Mouse (Mus musculus): ENCODE data around the gene Efl1. TPM values are rescaled to one million over a fixed set of nuclear protein-coding genes. Genes with fewer than 3 reads are reported as not detected.
"Not testable (repeated sequence)": the region's sequence is repeated elsewhere in the genome, so short reads cannot be mapped to it uniquely, and the experiment has no call there.

Efl1 gene
- total and polyA plus RNA-seq, 3 experiments, result 12.6 to 15.6 TPM; not detected in 1

GRCm38 (mm10) chr7:82725741-82726450 lies 77.5 kb downstream of the Efl1 start:
- no peak overlapping the region for H3K4me3 ChIP-seq (ENCODE audit: control insufficient read depth in 1 of 2, insufficient read depth in 1 of 2, low read depth in 2 of 2, low read length in 2 of 2)
- no peak overlapping the region for H3K9ac ChIP-seq (ENCODE audit: control insufficient read depth, low read depth, low read length, poor library complexity, severe bottlenecking)
- DNase-seq (ENCODE audit: low read depth, low spot score), result no peak
- no peak overlapping the region for H3K27ac ChIP-seq (ENCODE audit: control insufficient read depth, low read depth, low read length)
- no peak for TF ChIP-seq POLR2A (IDR thresholded peaks at IDR 0.05; ENCODE audit: control insufficient read depth in 1 of 2, insufficient read depth in 1 of 2, low read depth in 1 of 2, low read length in 2 of 2, poor library complexity in 1 of 2)
- no peak for TF ChIP-seq MAFK (IDR thresholded peaks at IDR 0.05; ENCODE audit: borderline replicate concordance, low read depth, low read length)
- TF ChIP-seq NELFE (IDR thresholded peaks at IDR 0.05; ENCODE audit: low read depth, low read length), result no peak
- no peak for TF ChIP-seq ZMIZ1 (IDR thresholded peaks at IDR 0.05; ENCODE audit: low read depth, low read length)
- no peak for TF ChIP-seq ELF1 (IDR thresholded peaks at IDR 0.05; ENCODE audit: low read depth, low read length)
- no peak for TF ChIP-seq GABPA (IDR thresholded peaks at IDR 0.05; ENCODE audit: low read depth, low read length)
- TF ChIP-seq POLR2AphosphoS5 (IDR thresholded peaks at IDR 0.05; ENCODE audit: borderline replicate concordance, low read depth, low read length), result no peak
- TF ChIP-seq BHLHE40 (IDR thresholded peaks at IDR 0.05; ENCODE audit: borderline replicate concordance, low read depth, low read length), result no peak
- TF ChIP-seq SIN3A (IDR thresholded peaks at IDR 0.05; ENCODE audit: low read length), result no peak
- no peak for TF ChIP-seq KAT2A (conservative IDR thresholded peaks at IDR 0.05; ENCODE audit: low read depth, low read length)
- no peak for TF ChIP-seq USF2 (IDR thresholded peaks at IDR 0.05; ENCODE audit: borderline replicate concordance in 1 of 2, insufficient read depth in 1 of 2, low read depth in 1 of 2, low read length in 2 of 2)
- no peak for TF ChIP-seq MAX (IDR thresholded peaks at IDR 0.05; ENCODE audit: low read length)
- no peak for TF ChIP-seq RAD21 (IDR thresholded peaks at IDR 0.05; ENCODE audit: low read depth, low read length)
- no peak for TF ChIP-seq MYC (IDR thresholded peaks at IDR 0.05; ENCODE audit: low read depth, low read length)
- TF ChIP-seq MYB (IDR thresholded peaks at IDR 0.05; ENCODE audit: low read depth, low read length), result no peak
- TF ChIP-seq SMC3 (IDR thresholded peaks at IDR 0.05; ENCODE audit: low read depth, low read length), result no peak
- TF ChIP-seq POLR2AphosphoS2 (IDR thresholded peaks at IDR 0.05; ENCODE audit: low read length), result no peak
- no peak for TF ChIP-seq EP300 (IDR thresholded peaks at IDR 0.05; ENCODE audit: low read depth in 1 of 2, low read length in 2 of 2)
- H3K79me2 ChIP-seq (ENCODE audit: control insufficient read depth, insufficient read depth, low read length, poor library complexity), result no peaks in the 10 kb centered on the region
- no peaks in the 10 kb centered on the region for H3K4me1 ChIP-seq (ENCODE audit: control insufficient read depth in 1 of 2, insufficient read depth in 2 of 2, low read length in 2 of 2)
- no peaks in the 10 kb centered on the region for H3K36me3 ChIP-seq (ENCODE audit: control insufficient read depth in 1 of 2, insufficient read depth in 2 of 2, low read length in 2 of 2)
- no peaks in the 10 kb centered on the region for H3K27me3 ChIP-seq (ENCODE audit: control insufficient read depth in 1 of 2, insufficient read depth in 2 of 2, low read length in 2 of 2)
- H3K9me3 ChIP-seq (replicated peaks; ENCODE audit: insufficient read depth, low read length), result no peaks in the 10 kb centered on the region

GRCm38 (mm10) chr7:82727066-82727465 lies 78.7 kb downstream of the Efl1 start:
- Histone ChIP-seq H3K4me1 (ENCODE audit: control insufficient read depth in 1 of 2, insufficient read depth in 2 of 2, low read length in 2 of 2) (no peaks in the 10 kb centered on the region), H3K27me3 (ENCODE audit: control insufficient read depth in 1 of 2, insufficient read depth in 2 of 2, low read length in 2 of 2) (no peaks in the 10 kb centered on the region), H3K79me2 (ENCODE audit: control insufficient read depth, insufficient read depth, low read length, poor library complexity) (no peaks in the 10 kb centered on the region), H3K4me3 (ENCODE audit: control insufficient read depth in 1 of 2, insufficient read depth in 1 of 2, low read depth in 2 of 2, low read length in 2 of 2) (no peak overlapping the region), H3K9ac (ENCODE audit: control insufficient read depth, low read depth, low read length, poor library complexity, severe bottlenecking) (no peak overlapping the region), H3K9me3 (replicated peaks; ENCODE audit: insufficient read depth, low read length) (no peaks in the 10 kb centered on the region), H3K27ac (ENCODE audit: control insufficient read depth, low read depth, low read length) (no peak overlapping the region), H3K36me3 (ENCODE audit: control insufficient read depth in 1 of 2, insufficient read depth in 2 of 2, low read length in 2 of 2) (no peaks in the 10 kb centered on the region)
- DNase-seq (ENCODE audit: low read depth, low spot score), result no peak
- no peak for TF ChIP-seq CTCF (IDR thresholded peaks at IDR 0.05 in 2 of 3, conservative IDR thresholded peaks at IDR 0.05 in 1 of 3; ENCODE audit: control insufficient read depth in 1 of 3, insufficient read depth in 1 of 3, low read depth in 2 of 3, low read length in 3 of 3, poor library complexity in 1 of 3, severe bottlenecking in 1 of 3)
- no peak for TF ChIP-seq CHD2 (IDR thresholded peaks at IDR 0.05; ENCODE audit: low read length)
- TF ChIP-seq ZMIZ1 (IDR thresholded peaks at IDR 0.05; ENCODE audit: low read depth, low read length), result no peak
- no peak for TF ChIP-seq ZC3H11A (IDR thresholded peaks at IDR 0.05; ENCODE audit: low read depth, low read length)
- no peak for TF ChIP-seq MXI1 (IDR thresholded peaks at IDR 0.05; ENCODE audit: low read depth, low read length)
- no peak for TF ChIP-seq JUND (IDR thresholded peaks at IDR 0.05; ENCODE audit: low read depth, low read length)
- no peak for TF ChIP-seq EP300 (IDR thresholded peaks at IDR 0.05; ENCODE audit: low read depth in 1 of 2, low read length in 2 of 2)
- TF ChIP-seq MAX (IDR thresholded peaks at IDR 0.05; ENCODE audit: low read length), result no peak
- no peak for TF ChIP-seq USF1 (IDR thresholded peaks at IDR 0.05; ENCODE audit: low read depth, low read length)
- TF ChIP-seq GABPA (IDR thresholded peaks at IDR 0.05; ENCODE audit: low read depth, low read length), result no peak
- no peak for TF ChIP-seq ETS1 (IDR thresholded peaks at IDR 0.05; ENCODE audit: low read depth, low read length)
- TF ChIP-seq ZNF384 (IDR thresholded peaks at IDR 0.05; ENCODE audit: low read depth, low read length), result no peak
- no peak for TF ChIP-seq MAZ (IDR thresholded peaks at IDR 0.05; ENCODE audit: low read depth, low read length)

- not testable (repeated sequence) for H3K36me3 ChIP-seq (ENCODE audit: control insufficient read depth in 1 of 2, insufficient read depth in 2 of 2, low read length in 2 of 2); H3K79me2 ChIP-seq (ENCODE audit: control insufficient read depth, insufficient read depth, low read length, poor library complexity); H3K9ac ChIP-seq (ENCODE audit: control insufficient read depth, low read depth, low read length, poor library complexity, severe bottlenecking); H3K9me3 ChIP-seq (replicated peaks; ENCODE audit: insufficient read depth, low read length); H3K4me3 ChIP-seq (ENCODE audit: control insufficient read depth in 1 of 2, insufficient read depth in 1 of 2, low read depth in 2 of 2, low read length in 2 of 2); DNase-seq (ENCODE audit: low read depth, low spot score); H3K27ac ChIP-seq (ENCODE audit: control insufficient read depth, low read depth, low read length); H3K4me1 ChIP-seq (ENCODE audit: control insufficient read depth in 1 of 2, insufficient read depth in 2 of 2, low read length in 2 of 2); H3K27me3 ChIP-seq (ENCODE audit: control insufficient read depth in 1 of 2, insufficient read depth in 2 of 2, low read length in 2 of 2)
These were observed 80.6 kb downstream of the Efl1 start for GRCm38 (mm10) chr7:82729009-82729408.

All from MEL (cell line).